Mouse (Mus musculus): ENCODE results near the gene Taf5.

Gene Taf5

DNA sequence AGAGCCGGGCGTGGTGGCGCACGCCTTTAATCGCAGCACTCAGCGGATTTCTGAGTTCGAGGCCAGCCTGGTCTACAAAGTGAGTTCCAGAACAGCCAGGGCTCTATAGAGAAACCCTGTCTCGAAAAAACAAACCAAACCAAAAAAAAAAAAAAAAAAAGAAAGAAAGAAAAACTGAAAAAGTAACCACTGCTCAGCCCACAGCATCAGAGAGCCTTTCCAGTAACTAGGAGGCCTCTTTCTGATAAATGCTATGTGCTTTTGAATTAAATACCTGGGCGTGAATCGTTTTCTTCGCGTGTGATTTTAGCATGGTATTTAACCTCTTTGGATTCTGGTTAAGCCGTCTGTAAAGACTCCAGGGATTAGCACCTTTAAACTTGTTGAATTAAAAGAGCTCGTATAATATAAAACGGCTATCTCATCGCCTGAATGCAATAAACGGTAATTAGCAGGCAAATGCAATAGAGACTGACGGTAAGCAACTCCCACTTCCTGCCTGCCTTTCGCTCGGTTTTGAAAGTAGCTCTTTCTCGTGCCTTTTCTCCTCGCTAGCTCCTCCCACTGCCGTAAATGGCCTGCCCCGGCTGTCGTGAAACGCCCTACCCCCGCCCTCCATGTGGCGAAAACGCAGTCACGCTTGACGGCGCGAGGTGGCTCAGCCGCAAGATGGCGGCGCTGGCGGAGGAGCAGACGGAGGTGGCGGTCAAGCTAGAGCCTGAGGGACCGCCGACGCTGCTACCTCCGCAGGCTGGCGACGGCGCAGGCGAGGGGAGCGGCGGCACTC is at the start of gene Taf5:
Taf5 (plus strand) TSS at position 651 of the 787 bp plus-strand sequence.
- DNase-seq = peak; percentile 98

DNA sequence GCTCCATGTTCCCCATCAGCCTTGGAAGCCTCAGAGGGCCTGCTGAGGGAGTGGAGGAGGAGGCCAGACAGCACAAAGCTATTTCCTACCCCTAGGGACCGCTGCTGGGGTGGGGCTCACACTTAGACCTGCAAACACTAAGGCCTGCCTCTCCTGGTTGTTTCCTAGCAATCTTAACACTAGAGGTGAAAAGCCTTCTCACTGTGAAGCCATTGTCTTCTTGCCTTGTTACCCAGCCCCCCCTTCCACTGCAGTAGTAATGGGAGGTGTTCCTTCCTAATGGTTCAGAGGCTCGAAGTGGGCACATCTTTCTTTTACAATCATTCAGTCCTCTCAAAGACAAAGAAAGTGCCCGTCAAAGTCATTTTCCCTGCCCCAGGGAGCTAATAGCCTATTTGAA is 49.7 kb upstream of the Taf5 start:
- DNase-seq = no peak

DNA sequence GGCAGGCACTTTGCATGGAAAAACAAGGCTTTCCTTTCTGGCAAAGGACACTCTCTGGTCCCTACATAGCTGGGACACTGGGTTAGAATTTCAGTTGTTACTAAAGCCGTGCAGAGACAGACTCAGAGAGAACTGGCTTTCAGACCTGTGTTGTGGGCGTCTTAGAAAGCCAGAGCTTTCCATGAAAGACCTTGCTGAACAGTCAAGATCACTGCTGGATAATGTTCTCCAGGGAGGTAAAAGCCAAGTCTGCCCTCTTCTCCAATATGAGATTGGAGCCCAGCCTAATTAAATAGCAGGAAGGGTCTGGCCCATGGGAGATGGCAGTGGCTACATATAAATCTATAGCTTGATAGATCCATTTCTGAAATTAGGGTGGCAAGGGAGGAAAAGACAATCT is 49.2 kb upstream of the Taf5 start:
- no peak for DNase-seq

DNA sequence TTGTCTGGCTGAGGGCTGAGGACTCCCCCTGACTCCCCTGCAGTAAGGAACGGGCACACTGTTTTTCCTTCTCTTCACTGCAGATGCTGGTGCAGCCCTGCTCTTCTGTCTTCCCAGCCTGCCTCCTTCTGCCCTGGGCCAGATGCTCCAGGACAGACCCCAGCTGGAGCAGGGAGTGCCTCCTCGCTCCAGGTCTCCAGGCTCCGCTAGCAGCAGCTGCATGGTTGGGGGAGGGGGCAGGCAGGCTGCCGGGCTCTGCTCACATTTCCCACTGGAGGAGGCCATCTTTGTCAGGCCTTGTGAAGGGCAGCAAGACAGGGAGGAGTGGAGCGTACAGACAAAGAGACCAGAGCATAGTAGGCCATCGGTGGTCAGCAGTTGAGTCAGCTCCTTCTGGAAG is 48.2 kb upstream of the Taf5 start:
- DNase-seq = no peak

DNA sequence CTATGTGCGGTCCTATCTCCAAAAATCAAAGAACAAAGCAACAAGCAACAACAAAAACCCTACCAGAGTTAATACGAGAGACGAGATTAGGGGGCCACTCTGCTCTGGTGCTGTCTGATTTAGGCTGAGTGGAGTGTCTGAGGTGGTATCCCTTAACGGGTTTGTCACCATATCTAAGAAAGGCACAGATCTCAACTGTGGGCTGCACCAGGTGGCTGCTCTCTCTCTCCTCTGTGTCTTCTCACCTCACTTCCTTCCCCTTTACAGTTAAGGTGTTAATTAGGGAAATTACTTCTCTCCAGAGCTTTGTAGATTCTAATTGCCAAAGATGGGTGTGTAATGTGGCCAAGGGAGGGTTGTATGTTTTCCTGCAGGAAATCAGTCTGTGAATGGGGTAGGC is 44.8 kb upstream of the Taf5 start:
- no peak for DNase-seq

DNA sequence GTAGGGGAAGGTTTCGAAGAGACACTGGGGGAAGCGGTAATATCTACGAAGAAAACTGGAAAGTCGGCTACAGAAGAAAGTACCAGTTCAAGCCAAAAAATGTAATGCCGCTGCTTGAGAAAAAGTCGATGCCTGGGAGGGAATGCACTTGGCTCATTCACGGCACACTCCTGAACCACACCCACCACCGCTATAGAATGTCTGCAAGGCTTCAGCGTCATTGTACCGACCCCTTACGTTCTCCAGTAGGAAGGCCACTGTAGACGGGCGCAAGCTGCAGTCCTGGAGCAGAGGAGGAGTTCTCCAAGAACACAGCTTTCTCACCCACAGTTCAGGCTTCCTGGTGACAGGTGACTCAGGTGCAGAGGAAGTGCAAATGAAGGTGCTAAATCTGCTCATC is 44.0 kb upstream of the Taf5 start:
- no peak for DNase-seq

DNA sequence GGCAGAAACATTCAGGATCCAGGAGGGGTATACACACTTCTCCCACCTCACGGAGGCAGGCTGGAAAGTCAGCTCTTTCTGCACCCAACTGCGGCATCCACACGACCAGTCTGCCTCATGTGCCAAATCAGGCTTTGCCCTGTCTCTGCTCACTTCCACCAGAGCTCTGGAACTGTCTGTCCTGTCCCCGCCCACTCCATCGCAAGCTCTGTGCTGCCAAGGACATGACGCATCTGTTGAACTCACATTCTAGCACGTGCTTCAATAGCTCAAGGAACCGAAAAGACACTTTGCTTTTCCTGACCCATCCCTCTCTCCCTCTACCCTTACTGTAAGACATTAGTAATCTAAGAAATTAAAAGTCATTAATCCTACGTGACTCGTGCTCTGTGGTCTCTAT is 42.6 kb upstream of the Taf5 start:
- no peak for DNase-seq

DNA sequence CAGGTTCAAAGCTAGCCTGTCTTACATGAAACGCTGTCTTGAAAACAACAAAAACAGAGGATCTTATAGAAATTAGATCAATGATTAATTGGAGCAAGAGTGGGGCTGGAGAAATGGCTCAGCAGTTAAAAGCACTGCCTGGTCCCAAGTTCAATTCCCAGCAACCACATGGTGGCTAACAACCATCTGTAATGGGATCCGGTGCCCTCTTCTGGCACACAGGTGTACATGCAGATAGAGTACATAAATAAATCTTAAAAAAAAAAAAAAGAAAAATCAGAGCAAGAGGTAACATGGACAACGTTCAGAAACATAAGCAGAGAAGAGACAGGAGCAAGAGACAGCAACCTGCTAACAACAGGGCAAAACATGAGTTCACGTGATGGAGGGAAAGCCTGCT is 41.0 kb upstream of the Taf5 start:
- DNase-seq = no peak

DNA sequence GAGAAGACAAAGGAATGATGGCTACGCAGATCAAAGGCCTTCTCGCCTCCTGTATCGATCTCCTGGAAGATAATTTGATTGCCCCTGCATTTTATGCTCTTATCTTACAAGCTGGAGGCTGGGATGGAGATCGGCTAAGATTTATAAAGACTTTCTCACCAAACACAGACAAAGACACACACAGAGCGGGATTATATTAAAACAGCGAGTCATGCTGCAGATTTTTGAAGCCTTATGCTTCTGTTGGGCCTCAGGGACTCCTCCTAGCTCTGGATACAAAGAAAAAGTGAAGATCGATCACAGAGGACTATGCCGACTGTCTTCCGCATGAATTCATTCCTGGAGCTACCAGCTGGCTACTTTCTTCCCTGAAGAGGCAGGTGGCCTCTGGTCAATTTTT is 37.8 kb upstream of the Taf5 start:
- no peak for DNase-seq

DNA sequence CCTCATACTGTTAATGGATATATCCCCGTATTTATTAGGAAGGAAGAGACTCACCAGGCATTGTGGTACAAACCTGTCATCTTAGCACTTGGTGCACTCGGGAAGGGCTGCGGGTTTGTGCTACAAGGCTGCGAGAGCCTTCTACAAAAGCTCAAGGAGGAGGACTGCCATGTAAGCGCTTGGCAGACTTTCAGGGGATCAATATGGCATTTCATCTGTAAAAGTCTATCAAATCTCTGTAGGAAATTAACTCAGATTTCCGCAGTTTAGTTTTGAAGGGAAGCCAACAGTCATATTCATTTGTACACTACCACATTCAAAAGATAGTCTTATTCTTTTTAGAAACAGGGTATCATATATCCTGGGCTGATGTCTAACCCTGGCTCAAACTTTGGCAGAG is 35.8 kb upstream of the Taf5 start:
- no peak for DNase-seq

DNA sequence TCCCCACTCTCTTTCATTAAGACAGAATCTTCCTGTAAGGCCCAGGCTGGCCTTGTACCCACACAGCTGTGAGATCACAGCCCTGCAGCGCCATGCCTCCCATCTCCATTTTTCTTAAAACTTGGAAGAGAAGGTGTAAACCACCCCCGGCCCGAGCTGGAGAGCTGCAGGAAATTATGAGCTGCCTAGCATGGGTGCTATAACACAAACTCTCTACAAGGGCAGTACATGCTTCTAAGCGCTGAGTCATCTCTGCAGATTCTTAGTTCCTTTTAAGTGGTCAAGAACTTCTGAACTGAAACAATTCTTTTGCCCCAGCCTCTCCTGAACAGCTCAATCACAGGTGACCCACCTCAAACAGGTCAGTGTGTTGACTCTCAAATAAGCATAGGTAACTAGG is 32.6 kb upstream of the Taf5 start:
- no peak for DNase-seq

DNA sequence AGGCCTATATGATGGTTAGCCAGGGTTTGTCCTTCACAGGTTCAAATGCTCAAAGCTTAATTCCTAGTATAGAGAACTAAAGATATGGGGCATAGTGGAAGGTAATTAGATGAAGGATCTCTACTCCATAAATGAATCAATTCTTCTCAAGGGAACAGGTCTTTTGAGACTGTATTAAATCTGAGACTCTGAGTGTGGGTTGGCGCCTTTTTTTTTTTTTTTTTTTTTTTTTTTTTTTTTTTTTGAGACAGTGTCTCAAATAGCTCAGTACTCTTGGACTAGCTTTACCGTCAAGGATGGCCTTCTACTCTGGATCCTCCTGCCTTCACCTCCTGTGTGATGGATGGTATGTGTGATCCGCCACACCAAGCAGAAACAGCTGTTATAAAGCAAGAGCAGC is 30.9 kb upstream of the Taf5 start:
- DNase-seq = no peak

DNA sequence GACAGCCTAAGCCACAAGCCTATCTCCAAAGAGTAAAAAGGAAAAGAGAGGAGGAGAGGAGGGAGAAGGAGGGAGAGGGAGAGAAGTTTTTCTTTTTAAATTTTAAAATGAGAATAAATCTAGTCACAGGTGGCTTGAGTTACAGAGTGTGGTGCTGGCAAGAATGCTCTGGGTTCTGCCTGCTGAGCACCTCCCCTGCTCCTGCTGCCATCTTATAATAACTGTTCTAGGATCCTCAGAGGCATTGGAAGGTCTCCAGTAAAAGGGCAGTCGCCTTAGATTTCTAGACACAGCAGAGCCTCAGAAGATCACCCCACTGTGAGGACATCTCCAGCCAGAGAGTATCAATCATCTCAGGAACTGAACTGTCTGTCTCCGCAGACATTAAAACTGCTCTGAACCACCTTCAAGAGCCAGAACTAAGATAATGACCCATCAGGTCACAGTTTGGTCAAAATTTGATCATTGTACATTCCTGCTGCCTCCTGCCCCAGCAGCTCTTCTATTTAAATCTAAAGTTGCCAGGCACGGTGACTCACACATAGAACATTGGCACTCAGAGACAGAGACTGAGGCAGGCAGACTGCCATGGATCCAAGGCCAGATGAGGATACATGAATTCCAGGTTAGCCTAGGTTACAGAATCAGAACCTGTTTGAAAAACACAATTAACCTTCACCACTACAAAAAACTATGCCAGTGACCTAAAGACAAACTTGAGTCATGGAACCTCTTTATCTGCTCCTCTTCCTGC is 26.6 kb upstream of the Taf5 start:
- no peak for DNase-seq

DNA sequence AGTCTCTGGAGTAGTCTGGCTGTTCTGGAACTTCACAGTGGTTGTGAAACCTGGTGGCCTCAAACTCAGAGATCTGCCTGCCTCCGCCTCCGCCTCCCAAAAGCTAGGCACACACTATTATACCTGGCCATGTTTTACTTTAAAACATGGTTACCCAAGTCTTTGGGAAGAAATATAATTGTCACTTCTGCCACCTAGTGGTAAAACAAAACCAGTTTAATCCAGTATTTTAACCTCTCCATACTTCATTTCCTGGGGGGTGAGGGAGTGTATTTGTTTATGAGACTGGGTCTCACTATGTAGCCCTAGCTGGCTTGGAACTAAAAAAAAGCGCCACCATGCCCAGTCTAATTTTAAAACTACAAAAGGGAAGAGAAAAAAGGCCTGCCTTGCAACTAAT is 23.9 kb upstream of the Taf5 start:
- DNase-seq = no peak

DNA sequence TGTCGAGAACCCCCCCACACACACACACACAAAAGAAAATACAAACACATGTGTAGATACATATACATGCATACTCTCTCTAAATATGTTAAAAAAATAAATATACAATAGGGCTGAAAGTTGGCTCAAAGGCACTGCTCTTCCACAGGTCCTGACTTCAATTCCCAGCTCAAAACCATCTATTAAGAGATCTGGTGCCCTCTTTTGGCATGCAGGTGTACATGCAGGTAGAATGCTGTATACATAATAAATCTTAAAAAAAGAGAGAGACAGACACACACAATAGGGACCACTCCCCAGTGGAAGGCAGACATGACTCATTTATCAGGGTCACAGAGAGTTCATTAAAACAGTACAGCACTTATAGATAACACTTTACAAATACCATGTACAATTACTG is 21.2 kb upstream of the Taf5 start:
- DNase-seq = no peak

DNA sequence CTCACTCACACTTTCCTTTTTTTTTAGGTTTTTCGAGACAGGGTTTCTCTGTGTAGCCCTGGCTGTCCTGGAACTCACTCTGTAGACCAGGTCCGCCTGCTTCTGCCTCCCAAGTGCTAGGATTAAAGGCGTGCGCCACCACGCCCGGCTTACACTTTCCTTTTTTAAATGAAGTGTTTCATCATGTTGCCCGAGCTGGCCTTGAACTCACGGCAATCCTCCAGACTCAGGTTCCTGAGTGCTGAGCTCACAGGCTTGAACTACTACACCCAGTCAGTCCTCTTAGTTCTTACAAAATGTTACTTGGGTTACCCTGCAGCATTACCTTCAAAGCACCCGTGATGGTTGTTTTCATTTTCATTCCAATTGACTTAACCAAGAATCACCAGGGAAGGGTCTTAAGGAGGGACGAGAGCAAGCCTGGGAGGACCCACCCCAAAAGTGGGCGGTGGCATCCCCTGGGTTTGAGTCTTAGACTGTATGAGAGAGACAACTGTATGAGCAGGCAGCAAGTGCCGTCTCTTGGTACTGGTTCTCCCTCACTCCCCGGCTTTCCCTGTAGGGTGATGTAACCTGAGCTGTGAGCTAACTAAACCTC is 20.2 kb upstream of the Taf5 start:
- no peak for DNase-seq

DNA sequence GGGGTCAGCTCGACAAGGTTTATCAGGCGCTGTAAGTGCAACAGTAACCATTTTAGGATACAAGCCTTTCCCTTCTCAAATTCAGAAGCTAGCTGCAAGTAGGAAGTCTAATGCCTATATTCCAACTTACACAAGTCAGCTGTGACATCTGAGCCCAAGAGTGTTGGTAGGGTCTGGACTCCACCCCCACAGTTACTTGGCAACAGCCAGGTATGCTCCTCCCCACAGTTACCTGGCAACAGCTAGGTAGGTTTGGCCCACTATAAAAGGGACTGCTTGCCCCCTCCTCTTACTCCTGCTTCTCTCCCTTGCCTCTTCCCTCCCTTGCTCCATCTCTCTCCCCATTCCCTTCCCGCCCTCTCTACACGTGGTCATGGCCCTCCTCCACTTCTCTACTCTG is 18.5 kb upstream of the Taf5 start:
- no peak for DNase-seq

DNA sequence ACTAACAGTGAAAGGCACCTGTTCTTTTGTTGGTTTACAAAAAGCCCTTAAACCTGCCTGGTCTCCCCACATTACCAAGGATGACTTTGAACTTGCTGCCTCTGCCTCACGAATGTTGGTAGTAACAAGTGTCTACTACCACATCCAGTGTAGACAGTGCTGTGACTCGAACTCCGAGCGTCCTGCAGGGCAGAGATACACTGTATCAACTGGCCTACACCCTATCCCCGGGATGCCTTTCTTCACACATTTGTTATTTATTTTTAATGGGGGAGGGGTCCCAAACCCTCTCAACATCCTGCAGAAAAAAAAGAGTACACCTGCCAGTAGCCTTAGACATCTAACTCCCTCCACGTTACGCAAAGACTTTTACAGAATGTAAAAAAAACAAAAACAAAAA is 17.7 kb upstream of the Taf5 start:
- DNase-seq = no peak

DNA sequence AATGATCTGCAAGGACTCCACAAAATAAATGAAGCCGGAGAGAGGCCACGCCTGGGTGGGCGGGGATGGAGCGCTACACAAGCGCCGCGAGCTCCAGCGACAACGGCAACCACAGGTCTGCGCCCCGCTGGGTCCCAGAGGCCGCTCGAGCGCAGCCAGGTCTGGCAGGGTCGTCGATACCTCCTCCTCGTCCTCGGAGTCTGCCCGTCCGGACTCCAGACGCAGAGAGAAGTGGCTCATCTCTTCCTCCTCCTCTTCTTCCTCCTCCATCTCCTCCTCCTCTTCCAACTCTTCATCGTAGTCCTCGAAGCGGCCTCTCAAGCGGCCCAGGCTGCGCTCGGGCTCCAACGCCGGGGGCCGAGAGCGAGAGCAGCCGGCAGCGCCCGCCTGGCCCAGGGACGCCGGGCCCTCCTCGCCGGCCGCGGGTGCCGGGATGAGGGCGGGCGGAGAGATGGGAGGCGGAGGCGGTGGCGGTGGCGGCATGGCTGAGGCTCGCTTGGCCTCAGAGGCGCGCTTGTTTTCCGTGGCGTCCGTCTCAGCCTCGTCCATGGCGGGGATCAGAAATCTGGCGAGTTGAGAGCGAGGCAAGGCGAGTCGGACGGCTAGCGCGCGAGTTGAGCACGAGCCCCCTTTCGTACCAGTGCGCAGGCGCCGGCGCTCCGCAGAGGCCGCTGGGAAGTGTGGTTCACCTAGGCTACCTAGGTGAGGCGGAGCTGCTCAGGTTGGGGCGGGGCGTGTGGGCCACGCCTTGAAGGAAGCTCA is 17.1 kb upstream of the Taf5 start, which contains the start of gene Pcgf6:
Pcgf6 (minus strand) TSS at position 636 of the 762 bp plus-strand sequence.
- DNase-seq = peak; percentile 83

DNA sequence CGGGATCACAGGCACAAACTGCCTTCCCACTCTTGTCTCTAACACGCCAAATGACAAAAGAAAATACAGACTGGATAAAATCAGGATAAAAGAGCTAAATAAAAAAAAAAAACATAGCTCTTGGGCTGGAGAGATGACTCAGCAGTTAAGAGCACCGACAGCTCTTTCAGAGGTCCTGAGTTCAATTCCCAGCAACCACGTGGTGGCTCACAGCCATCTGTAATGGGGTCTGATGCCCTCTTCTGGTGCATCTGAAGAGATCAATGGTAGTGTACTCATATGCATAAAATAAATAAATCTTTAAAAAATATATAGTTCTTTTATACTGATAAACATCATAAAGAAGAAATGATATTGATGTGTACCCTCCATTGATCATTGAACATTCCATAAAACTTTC is 14.6 kb upstream of the Taf5 start:
- DNase-seq = no peak

DNA sequence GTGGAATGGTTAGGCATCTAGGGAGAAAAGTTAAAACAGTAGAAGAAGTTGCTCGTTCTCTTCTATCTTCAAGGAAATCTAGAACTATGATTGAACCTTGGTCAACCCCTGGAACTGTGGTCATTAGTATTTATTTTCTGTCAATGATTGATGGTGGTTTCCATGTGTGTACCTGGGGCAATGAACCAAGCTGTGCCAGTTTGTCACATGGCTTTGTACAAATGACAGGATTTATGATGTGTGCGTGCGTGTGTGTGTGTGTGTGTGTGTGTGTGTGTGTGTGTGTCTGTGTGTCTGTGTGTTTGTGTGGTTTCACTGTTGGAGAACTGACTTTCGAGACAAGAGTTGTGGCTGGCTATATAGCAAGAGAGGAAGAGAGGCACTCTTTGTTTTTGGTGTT is 14.1 kb upstream of the Taf5 start:
- no peak for DNase-seq

DNA sequence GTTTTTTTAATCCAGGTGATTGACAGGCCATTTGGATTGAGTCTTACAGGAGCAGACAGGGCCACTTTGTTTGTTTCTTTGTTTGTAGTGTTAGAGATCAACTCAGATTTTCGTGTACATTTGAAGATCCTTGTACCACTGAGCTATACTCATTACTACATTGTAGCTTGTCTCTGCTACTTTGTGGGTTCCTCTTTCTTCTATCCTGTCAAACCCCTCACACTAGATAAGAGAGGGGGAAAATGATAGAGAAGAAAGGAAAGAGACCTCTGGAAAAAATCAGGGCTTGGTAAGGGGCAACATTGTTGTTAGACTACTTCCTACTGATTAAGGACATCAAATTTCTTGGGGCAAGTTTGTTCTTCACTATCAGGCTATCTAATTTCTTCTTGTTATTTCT is 9.9 kb upstream of the Taf5 start:
- DNase-seq = no peak

DNA sequence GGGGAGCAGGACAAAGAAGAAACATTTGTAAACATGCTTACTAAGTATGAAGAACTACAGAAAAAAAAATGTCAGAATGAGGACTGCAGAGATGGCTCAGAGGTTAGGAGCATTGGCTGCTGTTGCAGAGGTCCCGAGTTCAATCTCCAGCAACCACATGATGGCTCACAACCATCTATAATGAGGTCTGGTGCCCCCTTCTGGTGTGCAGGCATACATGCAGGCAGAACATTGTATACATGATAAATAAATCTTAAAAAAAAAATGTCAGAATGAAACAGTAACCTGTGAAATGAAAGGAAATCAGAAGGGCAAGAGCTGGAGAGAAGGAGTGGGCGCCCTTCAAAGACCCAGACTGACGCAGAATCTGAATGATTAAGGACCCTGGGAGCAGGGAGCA is 1.7 kb upstream of the Taf5 start:
- DNase-seq = no peak
